Mouse (Mus musculus) left cerebral cortex, adult 2 months (tissue): ENCODE data around the gene Mettl16. TPM values are rescaled to one million over a fixed set of nuclear protein-coding genes. Genes with fewer than 3 reads are reported as not detected.
A peak's percentile ranks its signal among the peaks of the same experiment; 100 is the strongest.

Experiments
- DNase-seq, 2 experiments: peaks; one replicate each; pipeline ENCODE4 v3.0.0; 2021 to 2022; ENCODE audit warnings: low spot score in 2 of 2, mixed read lengths in 1 of 2; ENCODE audit errors: extremely low spot score in 1 of 2
- H3K27ac ChIP-seq: fragments of 200-600 bp; 2 replicates; pipeline ENCODE4 v1.8.1; 2022
- H3K4me3 ChIP-seq: fragments of 200-600 bp; 2 replicates; pipeline ENCODE4 v1.8.1; 2022
- CTCF ChIP-seq: fragments of 200-600 bp; IDR thresholded peaks from 2 replicates; pipeline ENCODE4 v1.8.1; 2022; ENCODE audit warnings: antibody characterized with exemption, mild to moderate bottlenecking, moderate library complexity
- intact Hi-C: fragments of 180-260 bp; cut with DNase I; formaldehyde crosslinking; loops from one replicate; pipeline ENCODE4 v1.15.1; 2025
- total RNA-seq, 2 experiments: library from RNA; stranded (reverse); gene quantifications; 2 replicates each; pipeline ENCODE4 v1.2.3; 2021

The Mettl16 gene
- total RNA-seq, 2 experiments from 2014 or later = 26.0 to 27.2 TPM

- no peak for TF ChIP-seq CTCF
- no peak overlapping the region for H3K4me3 ChIP-seq
- intact Hi-C loops = loop anchor here (5.0 kb wide), 3 partner anchors 111 to 339 kb away; partner anchors contain the start of gene Pafah1b1
- no peak for DNase-seq
- peak overlapping the region; percentile 11; the same call in 1 of the 2 replicates for H3K27ac ChIP-seq
These were observed 63.1 kb downstream of the Mettl16 start for GRCm38 (mm10) chr11:74833536-74834358.

- TF ChIP-seq CTCF = no peak
- no peak for DNase-seq
- Histone ChIP-seq H3K4me3 (no peak overlapping the region), H3K27ac (peak overlapping the region; percentile 11; the same call in 1 of the 2 replicates)
- intact Hi-C loops = loop anchor here (5.0 kb wide), 3 partner anchors 112 to 338 kb away; partner anchors contain the start of gene Pafah1b1
These were observed 63.7 kb downstream of the Mettl16 start for GRCm38 (mm10) chr11:74834359-74834638.

- DNase-seq = no peak
- Histone ChIP-seq H3K4me3 (no peak overlapping the region), H3K27ac (no peak overlapping the region; the same call in 1 of the 2 replicates)
- no peak for TF ChIP-seq CTCF
- intact Hi-C loops = loop anchor here (5.0 kb wide), 3 partner anchors 112 to 338 kb away; partner anchors contain the start of gene Pafah1b1
These were observed 64.1 kb downstream of the Mettl16 start for GRCm38 (mm10) chr11:74834650-74835277.

GRCm38 (mm10) chr11:74835593-74836224, 65.1 kb downstream of the Mettl16 start:
- no peak for DNase-seq
- H3K4me3 ChIP-seq = no peak overlapping the region
- intact Hi-C loops = no loop called here
- TF ChIP-seq CTCF = no peak
- no peak overlapping the region for H3K27ac ChIP-seq

GRCm38 (mm10) chr11:74836225-74837055, 65.8 kb downstream of the Mettl16 start:
- no peak for TF ChIP-seq CTCF
- no peak overlapping the region for H3K27ac ChIP-seq
- no peak for DNase-seq
- no peak overlapping the region for H3K4me3 ChIP-seq
- intact Hi-C loops = no loop called here

- peak overlapping the region; percentile 59 for H3K4me3 ChIP-seq
- H3K27ac ChIP-seq = peak overlapping the region; percentile 91
- no peak for TF ChIP-seq CTCF
- intact Hi-C loops = no loop called here
- DNase-seq = no peak
These were observed 66.5 kb downstream of the Mettl16 start for GRCm38 (mm10) chr11:74837056-74837693.

GRCm38 (mm10) chr11:74837694-74838431, 67.2 kb downstream of the Mettl16 start:
- peak; percentile 2 for TF ChIP-seq CTCF
- DNase-seq = peak; percentile 93 to 94
- H3K27ac ChIP-seq = peak overlapping the region; percentile 91
- intact Hi-C loops = no loop called here
- peak overlapping the region; percentile 59 for H3K4me3 ChIP-seq

- DNase-seq = peak; percentile 92 to 93
- peak overlapping the region; percentile 59 for H3K4me3 ChIP-seq
- H3K27ac ChIP-seq = peak overlapping the region; percentile 91
- TF ChIP-seq CTCF = no peak
- intact Hi-C loops = no loop called here
These were observed 67.8 kb downstream of the Mettl16 start for GRCm38 (mm10) chr11:74838441-74838840.

- peak overlapping the region; percentile 59 for H3K4me3 ChIP-seq
- DNase-seq = peak in 1 of 2 experiments; percentile 54
- H3K27ac ChIP-seq = peak overlapping the region; percentile 91
- TF ChIP-seq CTCF = no peak
- intact Hi-C loops = no loop called here
These were observed 68.3 kb downstream of the Mettl16 start for GRCm38 (mm10) chr11:74838971-74839370.
